Mouse (Mus musculus) heart, postnatal 36 days (tissue): Measurements from ENCODE around the gene Wnt7a. TPM values are rescaled to one million over a fixed set of nuclear protein-coding genes. Genes with fewer than 3 reads are reported as not detected.

ENCODE experiments used
- DNase-seq, 2 experiments: peaks; one replicate each; pipeline ENCODE4 v3.0.0; 2021 to 2022
- intact Hi-C: fragments of 180-260 bp; cut with DNase I; formaldehyde crosslinking; loops from one replicate; pipeline ENCODE4 v1.15.1; 2025
- total RNA-seq, 2 experiments: library from RNA; stranded (reverse); gene quantifications; 2 replicates each; pipeline ENCODE4 v1.2.3; 2021

Wnt7a gene
- not detected for total RNA-seq

DNA sequence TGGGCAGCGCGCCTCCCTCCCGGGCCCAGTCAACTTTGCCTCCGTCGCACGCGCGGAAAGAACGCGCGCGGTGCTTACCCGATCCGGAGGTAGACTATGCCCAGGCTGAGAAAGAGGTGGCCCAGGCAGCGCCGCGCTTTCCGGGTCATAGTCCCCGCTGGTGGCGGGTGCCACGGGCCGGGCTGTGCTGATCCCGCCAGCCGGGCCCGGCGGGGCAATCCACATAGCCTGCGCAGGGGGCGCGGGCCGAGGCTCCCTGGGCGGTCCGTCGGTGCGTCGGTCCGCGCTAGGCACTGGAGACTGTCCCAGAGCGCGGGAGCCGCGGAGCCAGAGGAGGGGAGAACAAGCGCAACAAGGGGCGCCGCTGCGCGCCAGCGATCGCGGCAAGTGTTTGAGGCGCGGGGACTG, at the start of gene Wnt7a:
Gene Wnt7a (minus strand): TSS at position 403 of the 408 bp plus-strand sequence.
- intact Hi-C loops: loop anchor here (1.0 kb wide), 1 partner anchor 125 kb away; no protein-coding TSS in a partner anchor
- DNase-seq: no peak

- intact Hi-C loops: no loop called here
- no peak for DNase-seq
These were observed 48.3 kb upstream of the Wnt7a start for GRCm38 (mm10) chr6:91459471-91459870.

DNA sequence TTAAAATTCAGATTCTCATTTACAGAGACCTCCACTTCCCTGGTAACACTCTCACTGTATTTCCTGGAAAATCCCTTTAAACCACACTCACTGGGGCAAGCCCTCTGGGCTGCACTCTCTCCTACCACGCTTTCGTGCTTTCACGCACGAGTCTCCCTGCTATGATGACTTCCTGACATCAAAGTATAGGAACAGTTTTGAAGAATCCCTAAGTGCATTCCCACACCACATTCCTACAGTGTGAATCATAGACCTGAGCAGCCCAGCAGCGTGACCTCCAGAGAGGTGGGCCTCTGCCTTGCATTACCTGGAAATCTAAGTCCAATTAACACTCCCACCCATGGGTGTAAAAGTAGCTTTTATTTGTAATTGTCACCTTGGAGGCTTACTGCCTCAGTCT, 43.4 kb upstream of the Wnt7a start:
- intact Hi-C loops: no loop called here
- DNase-seq: no peak

DNA sequence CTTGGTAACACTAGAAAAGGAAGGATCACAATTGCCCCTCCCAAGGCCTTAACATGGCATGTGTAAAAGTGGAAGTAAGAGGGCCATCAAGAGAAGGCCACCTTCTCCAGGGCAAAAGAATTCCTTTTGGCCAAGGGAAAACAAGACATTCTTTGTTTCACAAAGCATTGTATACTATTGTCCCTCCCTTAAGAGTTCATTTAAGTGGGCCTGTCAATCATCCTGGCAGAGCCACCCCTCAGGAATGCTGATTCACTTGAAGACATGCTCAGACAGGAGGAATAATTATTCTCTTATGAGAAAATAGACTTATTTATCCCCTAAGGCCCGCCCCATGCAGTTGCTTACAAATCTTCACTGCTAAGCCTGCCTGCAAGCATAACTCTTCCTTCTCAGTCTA, 40.9 kb upstream of the Wnt7a start:
- no peak for DNase-seq
- intact Hi-C loops: no loop called here

GRCm38 (mm10) chr6:91449472-91450225, 38.5 kb upstream of the Wnt7a start:
- intact Hi-C loops: no loop called here
- DNase-seq: no peak

- intact Hi-C loops: no loop called here
- no peak for DNase-seq
These were observed 34.2 kb upstream of the Wnt7a start for GRCm38 (mm10) chr6:91445316-91445715.

GRCm38 (mm10) chr6:91441145-91441662, 30.0 kb upstream of the Wnt7a start:
- peak in 1 of 2 experiments; percentile 2 for DNase-seq
- intact Hi-C loops: loop anchor here (2.0 kb wide), 2 partner anchors 32 to 70 kb away; partner anchors contain the start of genes Chchd4 and Tmem43

- peak; percentile 93 to 98 for DNase-seq
- intact Hi-C loops: loop anchor here (2.0 kb wide), 2 partner anchors 32 to 70 kb away; partner anchors contain the start of genes Chchd4 and Tmem43
These were observed 29.4 kb upstream of the Wnt7a start for GRCm38 (mm10) chr6:91440474-91441144.

DNA sequence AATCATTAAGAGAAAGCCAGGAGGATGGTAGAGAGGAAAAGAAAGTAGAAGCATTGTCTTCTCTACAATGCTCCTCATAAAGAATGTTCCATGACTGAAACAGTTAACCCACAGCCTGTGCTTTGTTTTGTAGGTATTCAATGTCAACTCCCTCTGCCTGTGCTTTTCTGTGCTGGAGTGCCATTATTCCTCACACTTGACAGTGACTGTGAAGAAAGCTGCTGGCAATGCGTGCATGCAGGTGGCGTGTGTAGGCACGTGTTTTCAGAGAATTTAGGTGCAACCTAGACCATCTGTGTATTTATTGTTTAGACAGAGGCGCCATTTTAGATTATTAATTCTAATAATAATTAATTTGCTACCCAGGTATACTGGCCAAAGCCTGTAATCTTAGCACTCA, 13.0 kb upstream of the Wnt7a start:
- intact Hi-C loops: no loop called here
- no peak for DNase-seq

GRCm38 (mm10) chr6:91421629-91422028, 10.5 kb upstream of the Wnt7a start:
- intact Hi-C loops: no loop called here

GRCm38 (mm10) chr6:91417291-91417845, 6.2 kb upstream of the Wnt7a start:
- DNase-seq: no peak
- intact Hi-C loops: no loop called here

More at GRCm38 (mm10) chr6:91421629-91422028, 10.5 kb upstream of the Wnt7a start:
- no peak for DNase-seq

DNA sequence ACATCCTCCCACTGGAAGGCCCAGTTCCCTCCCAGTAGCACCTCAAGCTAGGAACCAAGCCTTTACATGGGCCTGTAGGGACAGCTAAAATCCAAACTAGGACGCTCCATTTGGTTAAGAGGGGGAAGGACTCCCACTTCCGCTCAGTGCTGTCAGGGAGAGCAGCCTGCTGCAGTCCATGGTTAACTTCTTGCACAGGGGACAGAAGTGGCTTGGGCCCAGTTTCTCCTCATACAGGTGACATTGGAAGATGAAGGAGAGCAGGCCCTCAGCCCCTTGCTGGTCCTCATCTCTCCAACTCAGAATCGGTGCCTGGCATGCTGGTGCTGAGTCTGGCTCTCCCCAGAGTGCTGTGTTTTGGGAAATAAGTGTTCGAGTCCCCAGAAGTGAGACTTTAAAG, 5.0 kb upstream of the Wnt7a start:
- no peak for DNase-seq
- intact Hi-C loops: no loop called here

DNA sequence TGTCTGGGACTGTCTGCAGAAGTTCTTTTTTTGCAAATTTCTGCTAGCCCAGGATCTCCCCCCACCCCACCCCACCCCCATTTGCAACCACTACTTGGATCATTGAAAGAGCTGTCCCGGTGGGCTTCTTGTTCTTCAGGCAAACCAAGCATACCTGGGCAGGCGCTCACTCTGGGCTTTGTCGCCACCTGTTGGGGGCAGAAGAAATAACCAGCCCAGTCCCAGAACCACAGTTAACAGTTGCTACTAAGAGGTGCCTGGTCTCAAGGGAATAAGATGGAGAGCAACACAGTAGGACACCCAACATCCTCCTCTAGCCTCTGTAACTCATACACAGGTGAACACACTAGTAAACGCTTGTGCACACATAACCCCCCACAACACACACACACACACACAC, 3.7 kb upstream of the Wnt7a start:
- DNase-seq: peak in 1 of 2 experiments; percentile 29
- intact Hi-C loops: loop anchor here (2.0 kb wide), 1 partner anchor 248 kb away; no protein-coding TSS in a partner anchor

GRCm38 (mm10) chr6:91411369-91411981, 312 bp upstream of the Wnt7a start:
- intact Hi-C loops: loop anchor here (1.0 kb wide), 1 partner anchor 125 kb away; no protein-coding TSS in a partner anchor
- peak; percentile 49 to 57 for DNase-seq

DNA sequence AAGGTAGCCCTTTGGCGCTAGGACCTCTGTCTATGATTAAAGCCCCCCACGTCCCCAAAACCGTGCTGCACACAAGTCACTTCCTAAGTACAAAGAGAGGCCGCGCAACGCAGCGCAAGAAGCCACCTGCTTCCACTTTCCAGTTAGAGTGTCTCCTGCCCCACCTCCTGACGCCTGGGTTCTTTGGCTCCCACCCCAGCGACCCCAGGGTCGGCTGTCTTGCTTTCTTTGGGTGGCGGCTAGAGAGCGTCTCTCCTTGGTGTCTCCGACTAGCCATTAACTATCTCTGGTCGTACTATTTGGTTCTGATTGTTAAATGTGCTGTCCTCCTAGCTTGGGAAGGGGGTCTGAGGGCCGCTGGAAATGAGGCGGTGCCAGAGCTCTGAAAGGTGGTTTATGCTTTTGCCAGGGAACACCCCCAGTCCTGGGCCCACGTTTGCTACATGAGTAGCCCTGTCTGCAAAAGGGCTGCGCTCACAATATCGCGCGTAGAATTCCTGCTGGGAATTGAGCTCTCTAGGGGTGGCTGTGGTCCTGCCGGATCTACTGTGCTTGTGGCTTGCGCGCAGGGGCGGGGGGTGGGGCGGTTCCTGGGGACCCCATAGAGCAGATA, 889 bp downstream of the Wnt7a start:
- intact Hi-C loops: no loop called here
- no peak for DNase-seq

DNA sequence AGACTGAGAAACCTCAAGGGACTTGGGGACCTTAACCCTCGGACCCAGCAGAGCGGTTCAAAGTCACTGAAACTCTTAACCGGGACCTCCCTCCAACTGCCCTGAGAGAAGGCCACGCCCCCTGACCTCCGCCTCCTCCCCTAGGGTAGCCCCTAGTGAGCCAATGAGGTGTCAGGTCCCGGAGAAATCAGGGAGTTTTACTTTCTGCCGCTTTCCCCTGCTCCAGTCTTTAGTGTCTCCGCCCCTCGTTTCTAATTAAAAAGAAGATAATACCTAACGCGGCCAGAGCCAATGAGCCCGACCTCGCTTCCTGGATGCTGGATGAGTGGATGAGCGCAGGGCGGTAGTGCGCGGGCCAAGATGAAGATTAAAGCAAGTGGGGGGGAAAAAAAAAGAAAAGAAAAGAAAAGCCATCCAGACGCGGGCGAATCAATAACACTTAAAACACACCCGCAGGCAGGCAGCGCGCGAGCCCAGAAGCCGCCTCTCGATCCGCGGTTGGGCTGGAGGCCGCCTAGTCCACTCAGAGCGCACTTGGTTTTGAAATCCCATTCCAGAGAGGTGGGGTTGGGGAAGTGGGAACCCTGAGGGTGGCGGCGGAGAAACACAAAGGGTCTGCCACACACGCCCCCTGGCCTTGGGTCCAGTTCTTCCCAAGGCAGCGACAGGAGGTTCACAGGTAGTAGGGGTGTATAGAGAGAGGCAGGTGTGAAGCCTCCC, 1.6 kb downstream of the Wnt7a start:
- intact Hi-C loops: no loop called here
- no peak for DNase-seq

GRCm38 (mm10) chr6:91408616-91409015, 2.5 kb downstream of the Wnt7a start:
- intact Hi-C loops: no loop called here
- no peak for DNase-seq

GRCm38 (mm10) chr6:91401591-91401990, 9.6 kb downstream of the Wnt7a start:
- intact Hi-C loops: no loop called here
- DNase-seq: no peak

DNA sequence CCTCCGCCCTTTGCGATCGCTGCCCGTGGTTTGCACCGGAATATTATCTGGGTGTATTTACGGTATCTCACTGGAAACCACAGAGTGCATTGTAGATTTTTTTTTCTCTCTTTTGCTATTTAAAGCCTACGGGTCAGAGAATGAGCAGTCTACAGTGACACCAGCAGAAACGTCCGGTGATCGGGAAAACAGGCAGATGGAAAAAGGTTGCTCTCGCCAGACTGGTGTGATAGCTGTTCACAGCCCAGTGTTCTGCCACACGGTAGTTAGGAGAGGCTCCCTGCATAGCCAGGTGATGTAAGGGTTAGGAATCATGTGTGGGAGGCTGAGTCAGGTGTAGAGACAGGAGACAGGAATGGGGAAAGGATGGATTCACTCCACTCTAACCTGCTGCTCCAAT, 10.6 kb downstream of the Wnt7a start:
- intact Hi-C loops: no loop called here
- no peak for DNase-seq
